In the genomic region with DNA sequence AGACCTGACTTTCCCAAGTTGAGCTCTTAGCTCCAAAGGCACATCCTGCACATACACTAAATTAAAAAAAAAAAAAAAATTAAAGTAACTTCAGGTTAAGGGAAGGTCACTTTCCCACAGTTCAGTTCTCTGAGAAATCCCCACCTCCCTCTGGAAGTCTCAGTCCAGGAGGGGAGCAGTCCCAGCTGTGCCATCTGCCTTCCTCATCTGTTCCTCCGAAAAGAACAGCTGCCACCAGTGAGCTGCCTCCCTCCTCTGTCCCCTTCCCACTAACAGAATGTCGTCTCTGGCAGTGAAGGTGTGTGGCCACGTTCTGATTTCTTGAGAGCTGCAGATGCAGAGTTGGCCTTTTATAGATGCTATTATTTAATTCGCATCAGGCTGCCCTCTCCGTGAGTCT, we compare ENCODE assay signal across 26 mouse cellular contexts.
"Had no signal": no experiment of that assay in that cellular context is flagged by ENCODE, and none has a peak within 500 bp of the region (broad histone marks: within the 10 kb centered on the region; RNA-seq: fewer than 3 reads in every experiment).

No protein-coding gene starts in this region.

- H3K9me3 ChIP-seq: hindbrain, embryonic 10.5 days; hindbrain, embryonic 12.5 days; kidney, embryonic 15.5 days; limb, embryonic 12.5 days; limb, embryonic 15.5 days had no signal

- H3K9ac ChIP-seq: heart, embryonic 12.5 days; hindbrain, embryonic 12.5 days; hindbrain, embryonic 14.5 days; kidney, embryonic 15.5 days; limb, embryonic 12.5 days; limb, embryonic 15.5 days; liver, embryonic 12.5 days; liver, embryonic 14.5 days had no signal

- H3K4me1 ChIP-seq: hindbrain, embryonic 10.5 days; hindbrain, embryonic 12.5 days; limb, embryonic 12.5 days; limb, embryonic 15.5 days had no signal

- ATAC-seq: hindbrain, embryonic 16.5 days; intestine, embryonic 16.5 days; liver, embryonic 12.5 days had no signal

- H3K36me3 ChIP-seq: heart, embryonic 12.5 days; hindbrain, embryonic 10.5 days; hindbrain, embryonic 12.5 days; kidney, embryonic 15.5 days; limb, embryonic 12.5 days; limb, embryonic 15.5 days; liver, embryonic 12.5 days had no signal

- H3K4me3 ChIP-seq: gastrocnemius, adult 2 months; heart, embryonic 12.5 days; hindbrain, embryonic 10.5 days; hindbrain, embryonic 12.5 days; kidney, embryonic 15.5 days; limb, embryonic 12.5 days; limb, embryonic 15.5 days; liver, embryonic 12.5 days had no signal

- DNase-seq: gastrocnemius, adult 2 months; gastrocnemius, postnatal 10 days; gastrocnemius, postnatal 25 days; heart, adult 18-20 months; heart, postnatal 10 days; heart, postnatal 4 days; kidney, adult 11 months; kidney, adult 2 months; kidney, adult 9 months; kidney, postnatal 14 days; kidney, postnatal 36 days; layer of hippocampus, adult 9-11 months; layer of hippocampus, postnatal 36 days; left cerebral cortex, postnatal 4 days had no signal

- H3K4me2 ChIP-seq: heart, embryonic 12.5 days; hindbrain, embryonic 12.5 days; hindbrain, embryonic 14.5 days; kidney, embryonic 15.5 days; limb, embryonic 12.5 days; limb, embryonic 15.5 days had no signal

- H3K27me3 ChIP-seq: heart, embryonic 12.5 days; hindbrain, embryonic 12.5 days; kidney, embryonic 15.5 days; limb, embryonic 12.5 days; limb, embryonic 15.5 days; liver, embryonic 12.5 days had no signal

- H3K27ac ChIP-seq: gastrocnemius, adult 2 months; hindbrain, embryonic 10.5 days; hindbrain, embryonic 12.5 days; hindbrain, embryonic 14.5 days; kidney, embryonic 15.5 days; kidney, postnatal 0 days; limb, embryonic 12.5 days; limb, embryonic 15.5 days; liver, embryonic 12.5 days; liver, embryonic 14.5 days had no signal
